Mouse (Mus musculus) frontal cortex, adult 2 months (tissue): ENCODE results near the gene Hist2h3c2. TPM values are rescaled to one million over a fixed set of nuclear protein-coding genes. Genes with fewer than 3 reads are reported as not detected.
"Not testable (repeated sequence)": the region's sequence is repeated elsewhere in the genome, so short reads cannot be mapped to it uniquely, and the experiment has no call there.

Experiments
- DNase-seq, 2 experiments: peaks; one replicate each; pipeline ENCODE4 v3.0.0; 2022; ENCODE audit warnings: low spot score in 1 of 2; ENCODE audit errors: extremely low spot score in 1 of 2
- polyA plus RNA-seq: library from polyadenylated mRNA; depleted of rRNA; stranded (reverse); fragments of >200 nt; gene quantifications from 2 replicates; pipeline ENCODE4 v1.2.3, GENCODE M21; 2012

Gene Hist2h3c2
- polyA plus RNA-seq, 1 experiment = 14.1 TPM

GRCm38 (mm10) chr3:96262216-96262875, 23.4 kb upstream of the Hist2h3c2 start:
- peak; percentile 84 to 89 for DNase-seq

- no peak for DNase-seq
These were observed 22.7 kb upstream of the Hist2h3c2 start for GRCm38 (mm10) chr3:96261623-96262022.

GRCm38 (mm10) chr3:96260220-96260619, 21.3 kb upstream of the Hist2h3c2 start:
- DNase-seq = no peak

- DNase-seq = no peak
These were observed 18.3 kb upstream of the Hist2h3c2 start for GRCm38 (mm10) chr3:96257190-96257589.

GRCm38 (mm10) chr3:96255926-96256593, 17.1 kb upstream of the Hist2h3c2 start:
- DNase-seq = no peak

GRCm38 (mm10) chr3:96254683-96255355, 15.9 kb upstream of the Hist2h3c2 start:
- no peak for DNase-seq

GRCm38 (mm10) chr3:96251787-96252186, 12.9 kb upstream of the Hist2h3c2 start:
- DNase-seq = no peak

GRCm38 (mm10) chr3:96250890-96251289, 12.0 kb upstream of the Hist2h3c2 start:
- no peak for DNase-seq

- no peak for DNase-seq
These were observed 10.1 kb upstream of the Hist2h3c2 start for GRCm38 (mm10) chr3:96249034-96249345.

GRCm38 (mm10) chr3:96248141-96249033, 9.5 kb upstream of the Hist2h3c2 start:
- DNase-seq = no peak

GRCm38 (mm10) chr3:96247356-96248140, 8.6 kb upstream of the Hist2h3c2 start:
- no peak for DNase-seq

- not testable (repeated sequence) for DNase-seq
These were observed 7.5 kb upstream of the Hist2h3c2 start, which contains the start of gene Hist2h3c1 for GRCm38 (mm10) chr3:96246427-96246856. TSS of gene Hist2h3c1 (plus strand) at chr3:96246685.

- DNase-seq = not testable (repeated sequence)
These were observed 7.1 kb upstream of the Hist2h3c2 start for GRCm38 (mm10) chr3:96246018-96246417.

GRCm38 (mm10) chr3:96245003-96245886, 6.3 kb upstream of the Hist2h3c2 start, which contains the start of gene Hist2h2aa1:
TSS of gene Hist2h2aa1 (plus strand) at chr3:96245497.
- DNase-seq = peak; percentile 74 to 84

GRCm38 (mm10) chr3:96243921-96244572, 5.1 kb upstream of the Hist2h3c2 start:
- DNase-seq = no peak

GRCm38 (mm10) chr3:96240799-96241197, 1.9 kb upstream of the Hist2h3c2 start:
- no peak for DNase-seq

GRCm38 (mm10) chr3:96239949-96240798, 1.2 kb upstream of the Hist2h3c2 start, which contains the start of gene Hist2h2aa2:
TSS of gene Hist2h2aa2 (minus strand) at chr3:96240276.
- peak; percentile 88 to 99 for DNase-seq
